Mouse (Mus musculus) ovary, postnatal 14 days (tissue): Measurements from ENCODE around the gene Tlcd2.

ENCODE experiments used
- DNase-seq: peaks from one replicate; pipeline ENCODE4 v3.0.0; 2022; ENCODE audit warnings: low spot score

Tlcd2 gene

GRCm38 (mm10) chr11:75466731-75467505 lies 5.4 kb downstream of the Tlcd2 start:
- DNase-seq, result no peak

DNA sequence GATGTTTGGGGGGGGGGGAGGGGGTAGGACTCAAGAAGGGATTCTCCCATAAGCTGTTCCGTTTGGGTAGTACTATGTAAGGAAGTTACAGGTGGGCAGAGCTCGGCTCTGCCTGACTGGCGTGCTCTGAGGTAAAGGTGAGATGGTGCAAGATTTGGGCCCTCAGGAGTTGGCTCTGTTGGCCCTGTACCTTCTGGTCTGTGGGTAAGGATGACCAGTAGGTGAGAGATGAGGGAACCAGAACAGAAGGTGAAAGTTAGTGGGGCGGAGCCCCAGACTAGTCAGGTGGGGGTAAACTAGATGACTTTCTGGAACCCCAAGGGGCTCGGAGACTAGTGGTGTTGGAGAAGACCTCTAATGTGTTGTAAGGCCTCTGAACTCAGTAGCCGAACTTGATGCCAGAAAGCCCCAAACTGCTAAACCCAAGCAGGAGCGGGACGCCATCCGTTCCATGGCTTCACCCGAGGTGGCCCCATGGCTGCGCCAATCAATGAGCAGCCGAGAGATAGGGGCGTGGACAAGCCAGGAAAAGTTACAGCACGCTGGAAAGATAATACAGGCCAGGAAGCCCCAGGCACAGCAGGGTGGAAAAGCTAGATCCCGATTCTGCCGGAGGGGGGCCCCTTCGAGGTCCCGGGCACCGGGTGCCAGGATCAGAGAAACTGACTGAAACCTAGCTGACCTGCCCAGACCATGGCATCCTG lies 6.1 kb downstream of the Tlcd2 start:
- no peak for DNase-seq

- no peak for DNase-seq
Observed at GRCm38 (mm10) chr11:75468410-75468809, 6.9 kb downstream of the Tlcd2 start.

GRCm38 (mm10) chr11:75469261-75469660 lies 7.7 kb downstream of the Tlcd2 start:
- DNase-seq, result no peak

GRCm38 (mm10) chr11:75470675-75471074 lies 9.2 kb downstream of the Tlcd2 start:
- no peak for DNase-seq

- DNase-seq, result no peak
Observed at GRCm38 (mm10) chr11:75472469-75473081, 11.1 kb downstream of the Tlcd2 start.

DNA sequence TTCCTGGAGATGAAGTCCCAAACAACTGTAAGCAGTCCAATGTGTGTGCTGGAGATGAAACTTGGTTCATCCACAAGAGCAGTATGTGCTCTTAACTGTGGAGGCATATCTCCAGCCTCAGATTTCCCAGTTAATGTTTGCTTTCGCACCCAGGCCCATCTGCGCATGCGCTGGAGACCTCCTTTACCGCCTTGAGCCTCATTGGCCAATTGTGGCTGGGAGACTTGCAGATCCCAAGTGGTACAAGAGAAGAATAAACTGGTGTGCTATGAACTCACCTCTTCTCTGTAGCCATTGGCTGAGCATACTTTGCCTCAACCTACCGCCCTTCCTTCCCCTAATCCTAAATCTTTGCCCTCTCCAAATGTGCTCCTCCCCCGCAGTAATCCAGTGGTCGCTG lies 11.9 kb downstream of the Tlcd2 start:
- no peak for DNase-seq

DNA sequence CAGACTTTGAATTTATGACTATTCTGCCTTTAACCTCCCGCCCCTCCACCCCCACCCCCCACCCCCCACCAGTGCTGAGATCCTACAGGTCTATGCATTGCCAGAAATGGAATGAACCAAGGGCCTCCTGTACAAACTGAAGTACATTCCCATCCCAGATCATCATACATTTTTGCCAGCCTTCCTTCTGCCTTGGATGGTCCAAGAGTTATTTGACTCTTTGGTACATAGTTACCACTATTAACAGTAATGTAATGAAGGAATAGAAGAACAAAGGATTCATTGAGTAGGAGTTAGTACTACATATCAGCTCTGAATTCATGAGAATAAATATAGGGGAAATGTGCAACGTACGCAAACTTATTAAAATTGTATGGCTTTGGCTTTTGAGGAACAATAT lies 24.7 kb downstream of the Tlcd2 start:
- DNase-seq, result no peak

GRCm38 (mm10) chr11:75486601-75487285 lies 25.2 kb downstream of the Tlcd2 start, which contains the start of gene Prpf8:
Gene Prpf8, plus strand, starts transcription at chr11:75486816.
- peak; percentile 96 for DNase-seq

GRCm38 (mm10) chr11:75487496-75487895 lies 26.0 kb downstream of the Tlcd2 start:
- DNase-seq, result no peak

DNA sequence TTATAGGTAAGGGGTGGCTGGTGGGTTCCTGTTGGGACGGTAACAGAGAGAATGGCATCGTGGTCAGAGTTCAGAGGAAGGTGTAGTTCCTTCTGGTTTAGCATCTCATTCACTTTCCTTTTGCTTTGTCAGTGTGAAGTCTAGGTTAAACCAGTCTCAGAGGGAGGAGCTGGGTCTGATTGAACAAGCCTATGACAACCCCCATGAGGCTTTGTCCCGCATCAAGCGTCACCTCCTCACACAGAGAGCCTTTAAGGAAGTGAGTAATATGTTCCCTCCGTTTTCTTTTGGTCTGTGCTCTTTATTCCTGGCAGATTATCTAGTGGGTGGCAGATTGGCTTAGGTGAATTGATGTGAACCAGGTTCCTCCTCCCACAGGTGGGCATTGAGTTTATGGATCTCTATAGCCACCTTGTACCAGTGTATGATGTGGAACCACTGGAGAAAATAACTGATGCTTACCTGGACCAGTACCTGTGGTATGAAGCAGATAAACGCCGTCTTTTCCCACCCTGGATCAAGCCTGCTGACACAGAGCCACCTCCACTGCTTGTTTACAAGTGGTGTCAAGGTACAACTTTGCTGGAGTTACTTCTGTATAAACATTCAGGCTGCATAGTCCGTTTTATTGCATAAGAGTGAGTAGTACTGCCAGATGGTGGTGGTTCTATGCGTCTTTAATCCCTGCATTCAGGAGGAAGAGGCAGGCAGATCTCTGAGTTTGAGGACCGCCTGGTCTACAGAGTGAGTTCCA lies 33.0 kb downstream of the Tlcd2 start:
- DNase-seq, result no peak

DNA sequence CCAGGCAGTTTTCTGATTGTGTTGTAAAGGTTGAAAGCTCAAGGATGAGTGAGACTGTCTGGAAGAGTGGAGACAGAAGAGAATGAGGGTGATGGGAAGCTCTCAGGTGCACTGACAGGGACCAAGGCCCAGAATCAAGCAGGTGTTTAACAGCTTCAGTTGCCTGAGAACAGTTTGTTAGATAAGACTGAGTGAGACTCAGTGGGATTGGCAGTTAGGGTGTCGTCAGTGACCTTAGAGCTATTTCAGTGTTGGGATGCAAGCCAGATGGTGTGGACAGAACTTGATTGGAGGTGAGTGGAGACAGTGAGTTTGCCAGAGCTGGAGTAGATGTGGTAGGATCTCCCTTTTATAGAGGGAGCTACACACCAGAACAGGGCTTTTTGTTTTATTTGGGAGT lies 36.6 kb downstream of the Tlcd2 start:
- DNase-seq, result no peak

- no peak for DNase-seq
Observed at GRCm38 (mm10) chr11:75508162-75508561, 46.6 kb downstream of the Tlcd2 start.

DNA sequence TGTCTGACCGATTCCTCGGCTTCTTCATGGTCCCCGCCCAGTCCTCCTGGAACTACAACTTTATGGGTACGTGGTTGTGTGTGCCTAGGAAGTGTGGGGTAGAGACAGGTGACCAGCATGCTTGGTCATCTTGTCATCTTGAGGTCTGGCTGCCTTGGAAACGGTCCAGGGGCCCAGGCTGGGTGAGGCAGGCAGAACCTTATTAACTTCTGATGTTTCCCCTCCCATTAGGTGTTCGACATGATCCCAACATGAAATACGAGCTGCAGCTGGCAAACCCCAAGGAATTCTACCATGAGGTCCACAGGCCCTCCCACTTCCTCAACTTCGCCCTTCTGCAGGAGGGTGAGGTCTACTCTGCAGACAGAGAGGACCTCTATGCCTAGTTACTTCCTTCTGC lies 47.4 kb downstream of the Tlcd2 start:
- no peak for DNase-seq

- peak; percentile 59 for DNase-seq
Observed at GRCm38 (mm10) chr11:75509741-75510626, 48.5 kb downstream of the Tlcd2 start, which contains the start of gene Rilp. Gene Rilp, plus strand, starts transcription at chr11:75510094.

DNA sequence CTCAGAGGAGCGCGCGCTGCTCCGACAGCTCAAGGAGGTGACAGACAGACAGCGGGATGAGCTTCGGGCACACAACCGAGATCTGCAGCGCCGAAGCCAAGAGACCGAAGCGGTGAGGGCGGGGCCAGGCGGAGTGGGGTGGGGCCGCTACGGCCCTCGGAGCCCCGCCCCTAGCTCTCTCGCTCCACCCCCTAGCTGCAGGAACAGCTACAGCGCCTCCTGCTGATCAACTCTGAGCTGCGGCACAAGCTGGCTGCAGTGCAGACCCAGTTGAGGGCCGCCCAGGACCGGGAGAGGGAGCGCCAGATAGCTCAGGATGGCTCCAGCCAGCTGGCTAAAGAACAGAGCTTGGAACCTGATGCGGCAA lies 49.1 kb downstream of the Tlcd2 start:
- peak; percentile 97 for DNase-seq

DNA sequence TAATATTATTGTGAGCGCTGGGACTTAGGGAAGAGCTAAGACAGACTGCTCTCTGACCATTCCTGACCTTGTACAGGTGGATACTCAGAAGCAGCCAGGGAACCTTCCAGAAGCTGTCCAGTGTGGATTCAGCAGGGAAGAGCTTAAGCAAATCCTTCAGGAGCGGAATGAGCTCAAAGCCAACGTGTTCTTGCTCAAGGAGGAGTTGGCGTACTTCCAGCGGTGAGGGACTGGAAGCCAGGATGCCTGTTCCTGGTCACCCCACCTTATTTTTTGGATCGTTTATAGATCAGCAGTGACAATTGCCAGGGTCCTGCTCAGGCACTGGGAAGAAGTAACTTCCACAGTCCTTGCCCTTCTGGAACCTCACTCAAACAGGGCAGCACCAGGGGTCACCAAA lies 49.7 kb downstream of the Tlcd2 start:
- DNase-seq, result no peak

- no peak for DNase-seq
Observed at GRCm38 (mm10) chr11:75512301-75513018, 50.9 kb downstream of the Tlcd2 start.

DNA sequence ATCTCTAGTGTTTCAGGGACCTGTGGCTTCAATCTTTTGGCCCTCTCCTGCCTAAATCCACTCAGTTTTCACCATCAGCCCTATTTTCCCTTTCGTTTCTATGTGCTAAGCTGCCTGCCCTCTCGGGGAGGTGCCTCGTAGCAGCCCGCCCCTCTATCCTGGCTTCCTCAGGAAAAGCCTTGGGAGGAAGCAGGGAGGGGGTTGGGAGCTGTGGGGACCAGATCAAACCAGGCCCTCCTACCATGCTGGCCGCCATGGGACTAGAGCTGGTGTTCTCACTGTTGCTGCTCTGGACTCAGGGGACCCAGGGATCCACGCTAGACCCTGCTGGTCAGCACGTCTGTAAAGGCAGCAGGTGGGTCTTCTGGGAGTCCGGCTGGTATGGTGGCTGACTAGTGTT lies 51.8 kb downstream of the Tlcd2 start, which contains the start of gene Scarf1:
Gene Scarf1, plus strand, starts transcription at position 205 of the 400 bp plus-strand sequence.
- no peak for DNase-seq

GRCm38 (mm10) chr11:75515186-75515585 lies 53.7 kb downstream of the Tlcd2 start:
- DNase-seq, result no peak
